Mouse (Mus musculus): Measurements from ENCODE around the gene Kdf1.

DNA sequence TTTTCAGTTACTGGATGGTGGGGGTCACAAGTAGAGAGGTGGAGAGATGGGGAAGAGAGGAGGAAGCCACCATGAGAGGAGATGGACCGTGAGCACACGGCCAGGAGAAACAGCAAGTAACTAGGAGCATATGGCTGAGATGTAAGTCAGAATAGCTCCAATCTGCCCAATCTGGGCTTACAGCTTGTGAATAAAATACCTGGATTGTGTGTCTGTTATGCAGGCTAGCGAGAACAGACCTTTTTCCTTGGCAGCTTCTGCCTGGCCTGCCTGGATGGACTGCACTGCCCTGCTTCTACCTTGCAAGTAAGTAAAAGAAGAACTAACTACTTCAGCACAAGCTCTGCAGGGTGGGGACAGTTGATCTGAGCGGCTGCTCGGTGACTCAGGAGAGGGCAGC, 7.7 kb upstream of the Kdf1 start:
- TF ChIP-seq CTCF (IDR thresholded peaks at IDR 0.05; ENCODE audit: extremely low read depth, insufficient read depth, insufficient read length, insufficient replicate concordance) (no peak), POLR2A (IDR thresholded peaks at IDR 0.05; ENCODE audit: low read depth, low read length) (no peak)

Data from spleen, adult 2 months (tissue).